Mouse (Mus musculus) liver, embryonic 14.5 days (tissue): ENCODE measurements around the gene Nprl2.

Source experiments
- CTCF ChIP-seq: IDR thresholded peaks from 2 replicates; pipeline ENCODE4 v1.5.1; 2016; ENCODE audit warnings: antibody characterized with exemption, low read depth, control low read depth
- EP300 ChIP-seq: IDR thresholded peaks from 2 replicates; pipeline ENCODE4 v1.6.1; 2016; ENCODE audit warnings: antibody characterized with exemption, low read depth

- no peak for TF ChIP-seq EP300
- peak; percentile 97 for TF ChIP-seq CTCF
Measured at GRCm38 (mm10) chr9:107566041-107566709, 24.1 kb downstream of the Nprl2 start.
